Mouse (Mus musculus) forebrain, embryonic 10.5 days (tissue): Measurements from ENCODE around the gene Cbl. TPM values are rescaled to one million over a fixed set of nuclear protein-coding genes. Genes with fewer than 3 reads are reported as not detected.

ENCODE experiments used
- DNase-seq: peaks from one replicate; pipeline ENCODE4 v3.0.0-alpha.2; 2017; ENCODE audit warnings: low spot score; ENCODE audit errors: extremely low spot score
- H3K27ac ChIP-seq: fragments of 300-500 bp; sonication (generic); 2 replicates; pipeline ENCODE4 v1.5.1; 2016; ENCODE audit warnings: mild to moderate bottlenecking
- H3K27me3 ChIP-seq: fragments of 300-500 bp; sonication (generic); 2 replicates; pipeline ENCODE4 v1.6.1; 2016; ENCODE audit warnings: mild to moderate bottlenecking; ENCODE audit not compliant: poor library complexity, severe bottlenecking
- H3K36me3 ChIP-seq: fragments of 300-500 bp; sonication (generic); replicated peaks from 2 replicates; pipeline ENCODE4 v1.6.1; 2016; ENCODE audit warnings: mild to moderate bottlenecking, moderate library complexity
- H3K4me1 ChIP-seq: fragments of 300-500 bp; sonication (generic); 2 replicates; pipeline ENCODE4 v1.6.1; 2016
- H3K4me3 ChIP-seq: fragments of 300-500 bp; sonication (generic); 2 replicates; pipeline ENCODE4 v1.5.1; 2016; ENCODE audit warnings: mild to moderate bottlenecking, moderate library complexity
- H3K9me3 ChIP-seq: fragments of 300-500 bp; sonication (generic); 2 replicates; pipeline ENCODE4 v1.6.1; 2016; ENCODE audit warnings: mild to moderate bottlenecking, moderate library complexity
- WGBS: fragments of 180-500 bp; shearing (Covaris S2); methylation state at CpG from one replicate; pipeline ENCODE4 v1.1.7; 2016; 5-methylcytosine and 5-hydroxymethylcytosine counted together
- polyA plus RNA-seq: library from polyadenylated mRNA; unstranded; fragments of >200 nt; fragmentation: Nextera tagmentation; extraction: Ambion mirVana; gene quantifications from 2 replicates; pipeline ENCODE4 v1.2.1, GENCODE M21; 2016

Cbl gene
- polyA plus RNA-seq, 1 experiment from 2014 or later = 23.8 TPM

- 95% methylated on average over 4 of the region's 4 CpGs for WGBS
- peaks cover 61% of the 10 kb centered on the region for H3K36me3 ChIP-seq
- no peaks in the 10 kb centered on the region for H3K4me1 ChIP-seq
- DNase-seq = no peak
- no peak overlapping the region for H3K4me3 ChIP-seq
- no peaks in the 10 kb centered on the region for H3K9me3 ChIP-seq
- no peak overlapping the region for H3K27ac ChIP-seq
- H3K27me3 ChIP-seq = no peaks in the 10 kb centered on the region
These were observed 37.5 kb downstream of the Cbl start for GRCm38 (mm10) chr9:44196354-44196753.

- no peaks in the 10 kb centered on the region for H3K27me3 ChIP-seq
- WGBS = 91% methylated on average over 1 of the region's 1 CpGs
- H3K27ac ChIP-seq = no peak overlapping the region
- no peak overlapping the region for H3K4me3 ChIP-seq
- no peaks in the 10 kb centered on the region for H3K4me1 ChIP-seq
- peaks cover 40% of the 10 kb centered on the region for H3K36me3 ChIP-seq
- no peak for DNase-seq
- no peaks in the 10 kb centered on the region for H3K9me3 ChIP-seq
These were observed 39.8 kb downstream of the Cbl start for GRCm38 (mm10) chr9:44194000-44194399.

DNA sequence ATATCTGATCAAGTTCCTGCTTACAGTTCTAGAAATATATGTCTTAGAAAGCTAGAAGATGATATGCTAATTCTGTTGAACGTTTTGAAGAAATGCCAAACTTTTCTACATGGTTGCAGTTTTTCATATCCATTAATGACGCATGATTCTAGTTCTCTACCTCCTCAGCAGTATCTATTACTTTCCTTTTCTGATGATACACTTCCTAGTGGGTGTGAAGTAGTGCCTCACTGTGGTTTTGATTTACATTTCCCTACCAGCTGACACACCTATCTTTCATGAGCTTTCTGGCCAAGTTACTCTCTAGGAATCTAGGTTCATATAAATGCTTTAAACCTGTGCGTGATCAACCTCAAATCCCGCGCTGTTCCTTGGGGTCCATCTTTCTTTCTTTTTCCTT is 41.1 kb downstream of the Cbl start:
- H3K27me3 ChIP-seq = no peaks in the 10 kb centered on the region
- no peak overlapping the region for H3K27ac ChIP-seq
- WGBS = 95% methylated on average over 5 of the region's 5 CpGs
- H3K36me3 ChIP-seq = peaks cover 28% of the 10 kb centered on the region
- no peaks in the 10 kb centered on the region for H3K9me3 ChIP-seq
- no peak overlapping the region for H3K4me3 ChIP-seq
- no peak for DNase-seq
- no peaks in the 10 kb centered on the region for H3K4me1 ChIP-seq

DNA sequence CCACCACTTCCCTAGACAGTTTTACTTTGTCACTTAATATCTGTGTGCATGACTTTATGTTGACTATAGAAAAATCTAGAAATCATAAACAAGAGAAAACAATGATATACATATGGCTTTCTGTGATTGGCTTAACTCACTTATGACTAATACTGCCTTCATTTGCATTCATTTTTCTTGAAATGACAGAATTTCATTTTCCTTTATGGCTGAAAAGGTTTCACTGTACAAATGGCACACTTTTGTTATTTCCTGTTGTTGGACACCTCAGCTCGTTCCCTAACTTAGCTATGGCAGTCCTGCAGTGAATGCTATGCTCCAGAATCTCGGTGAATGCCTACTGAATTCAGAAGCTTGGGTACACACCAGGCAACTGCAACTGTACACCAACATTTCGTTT is 41.5 kb downstream of the Cbl start:
- no peaks in the 10 kb centered on the region for H3K27me3 ChIP-seq
- no peaks in the 10 kb centered on the region for H3K4me1 ChIP-seq
- no peak overlapping the region for H3K27ac ChIP-seq
- H3K4me3 ChIP-seq = no peak overlapping the region
- 91% methylated on average over 3 of the region's 3 CpGs for WGBS
- no peaks in the 10 kb centered on the region for H3K9me3 ChIP-seq
- no peak for DNase-seq
- peaks cover 23% of the 10 kb centered on the region for H3K36me3 ChIP-seq

- H3K36me3 ChIP-seq = peaks cover 15% of the 10 kb centered on the region
- WGBS = 84% methylated on average over 3 of the region's 3 CpGs
- no peaks in the 10 kb centered on the region for H3K27me3 ChIP-seq
- H3K4me1 ChIP-seq = no peaks in the 10 kb centered on the region
- H3K9me3 ChIP-seq = no peaks in the 10 kb centered on the region
- DNase-seq = no peak
- H3K27ac ChIP-seq = no peak overlapping the region
- H3K4me3 ChIP-seq = no peak overlapping the region
These were observed 42.7 kb downstream of the Cbl start for GRCm38 (mm10) chr9:44191166-44191565.

DNA sequence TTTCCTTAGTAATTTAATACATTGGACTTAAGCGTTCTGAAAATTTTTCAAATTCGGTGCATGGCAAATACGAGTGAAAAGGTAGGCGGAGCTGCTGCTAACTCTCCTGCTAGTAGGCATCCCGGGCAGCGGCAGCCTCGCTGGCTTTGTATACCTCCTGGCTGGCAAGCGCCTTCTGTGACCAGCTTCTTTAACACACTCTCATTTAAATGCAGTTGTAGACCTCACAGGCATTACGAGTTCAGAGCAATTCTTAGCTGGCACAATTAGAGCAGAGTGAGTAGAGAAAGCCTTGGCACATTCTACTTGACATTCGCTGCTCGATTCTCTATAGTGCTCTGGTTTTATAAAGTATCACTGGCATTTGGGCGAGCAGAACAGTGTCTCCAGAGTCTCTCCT is 45.6 kb downstream of the Cbl start:
- H3K9me3 ChIP-seq = no peaks in the 10 kb centered on the region
- H3K4me1 ChIP-seq = peaks cover 5% of the 10 kb centered on the region
- WGBS = 86% methylated on average over 12 of the region's 12 CpGs
- H3K36me3 ChIP-seq = peaks cover 9% of the 10 kb centered on the region
- no peak for DNase-seq
- H3K27ac ChIP-seq = no peak overlapping the region
- no peak overlapping the region for H3K4me3 ChIP-seq
- no peaks in the 10 kb centered on the region for H3K27me3 ChIP-seq

DNA sequence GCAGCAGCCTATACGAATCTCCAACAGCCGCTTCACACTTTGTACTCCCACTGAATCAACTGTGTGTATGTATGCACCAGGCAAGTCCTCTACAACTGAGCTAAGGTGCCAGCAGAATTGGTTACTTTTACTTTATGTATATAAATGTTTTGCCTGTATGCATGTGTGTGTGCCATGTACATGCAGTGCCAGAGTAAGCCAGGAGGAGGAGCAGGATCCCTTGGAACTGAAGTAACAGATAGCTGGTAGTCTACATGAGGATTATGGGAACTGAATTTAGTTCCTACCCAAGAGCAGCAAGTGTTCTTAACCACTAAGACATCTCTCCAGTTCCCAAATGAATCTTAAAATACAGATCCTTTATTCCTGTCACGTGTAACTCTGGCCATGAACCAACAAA is 51.6 kb downstream of the Cbl start:
- H3K36me3 ChIP-seq = peaks cover 35% of the 10 kb centered on the region
- H3K27ac ChIP-seq = no peak overlapping the region
- H3K27me3 ChIP-seq = no peaks in the 10 kb centered on the region
- peaks cover 18% of the 10 kb centered on the region; the same call in 1 of the 2 replicates for H3K9me3 ChIP-seq
- no peak for DNase-seq
- no peak overlapping the region for H3K4me3 ChIP-seq
- 98% methylated on average over 3 of the region's 3 CpGs for WGBS
- H3K4me1 ChIP-seq = peaks cover 5% of the 10 kb centered on the region

- Histone ChIP-seq H3K36me3 (peaks cover 35% of the 10 kb centered on the region), H3K27ac (no peak overlapping the region), H3K4me3 (no peak overlapping the region), H3K9me3 (peaks cover 18% of the 10 kb centered on the region; the same call in 1 of the 2 replicates), H3K27me3 (no peaks in the 10 kb centered on the region), H3K4me1 (peaks cover 5% of the 10 kb centered on the region)
- no peak for DNase-seq
- WGBS = 93% methylated on average over 5 of the region's 5 CpGs
These were observed 52.3 kb downstream of the Cbl start for GRCm38 (mm10) chr9:44181537-44181936.

GRCm38 (mm10) chr9:44178811-44179210 is 55.0 kb downstream of the Cbl start:
- peaks cover 26% of the 10 kb centered on the region for H3K36me3 ChIP-seq
- no peaks in the 10 kb centered on the region for H3K27me3 ChIP-seq
- no peak for DNase-seq
- H3K27ac ChIP-seq = no peak overlapping the region
- H3K9me3 ChIP-seq = peaks cover 18% of the 10 kb centered on the region; the same call in 1 of the 2 replicates
- 95% methylated on average over 12 of the region's 12 CpGs for WGBS
- H3K4me3 ChIP-seq = no peak overlapping the region
- no peaks in the 10 kb centered on the region for H3K4me1 ChIP-seq

GRCm38 (mm10) chr9:44178389-44178788 is 55.5 kb downstream of the Cbl start:
- no peaks in the 10 kb centered on the region for H3K4me1 ChIP-seq
- WGBS = 82% methylated on average over 14 of the region's 14 CpGs
- H3K27me3 ChIP-seq = no peaks in the 10 kb centered on the region
- no peak overlapping the region for H3K4me3 ChIP-seq
- H3K9me3 ChIP-seq = peaks cover 18% of the 10 kb centered on the region; the same call in 1 of the 2 replicates
- H3K36me3 ChIP-seq = peaks cover 28% of the 10 kb centered on the region
- no peak for DNase-seq
- H3K27ac ChIP-seq = no peak overlapping the region

GRCm38 (mm10) chr9:44177405-44177804 is 56.4 kb downstream of the Cbl start:
- H3K36me3 ChIP-seq = peaks cover 38% of the 10 kb centered on the region
- peaks cover 18% of the 10 kb centered on the region; the same call in 1 of the 2 replicates for H3K9me3 ChIP-seq
- H3K4me1 ChIP-seq = no peaks in the 10 kb centered on the region
- 89% methylated on average over 2 of the region's 2 CpGs for WGBS
- no peak overlapping the region for H3K27ac ChIP-seq
- H3K4me3 ChIP-seq = no peak overlapping the region
- no peak for DNase-seq
- no peaks in the 10 kb centered on the region for H3K27me3 ChIP-seq

DNA sequence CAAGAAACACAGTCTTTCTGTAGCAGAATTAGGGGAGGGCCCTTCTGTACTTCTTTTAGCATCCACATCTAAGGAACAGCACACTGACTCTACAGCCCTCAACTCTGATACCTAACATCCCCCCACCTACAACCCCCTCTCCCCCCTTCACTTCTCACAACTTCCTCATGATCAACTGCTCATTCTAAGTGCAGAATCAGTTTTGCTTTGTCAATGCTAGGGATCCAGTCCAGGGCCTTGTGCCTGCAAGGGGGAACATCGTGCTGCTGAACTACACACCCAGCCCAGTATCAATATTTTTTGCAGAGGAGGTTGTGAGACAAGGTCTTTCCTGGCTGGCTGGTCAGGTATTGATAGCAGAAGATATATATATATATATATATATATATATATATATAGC is 57.9 kb downstream of the Cbl start:
- no peak overlapping the region for H3K27ac ChIP-seq
- H3K4me3 ChIP-seq = no peak overlapping the region
- peaks cover 18% of the 10 kb centered on the region; the same call in 1 of the 2 replicates for H3K9me3 ChIP-seq
- H3K4me1 ChIP-seq = no peaks in the 10 kb centered on the region
- peaks cover 51% of the 10 kb centered on the region for H3K36me3 ChIP-seq
- DNase-seq = no peak
- H3K27me3 ChIP-seq = no peaks in the 10 kb centered on the region
- WGBS = 95% methylated on average over 1 of the region's 1 CpGs

- Histone ChIP-seq H3K9me3 (peaks cover 16% of the 10 kb centered on the region; the same call in 1 of the 2 replicates), H3K4me1 (no peaks in the 10 kb centered on the region), H3K27me3 (no peaks in the 10 kb centered on the region), H3K4me3 (no peak overlapping the region), H3K27ac (no peak overlapping the region), H3K36me3 (peaks cover 53% of the 10 kb centered on the region)
- WGBS = 90% methylated on average over 6 of the region's 6 CpGs
- DNase-seq = no peak
These were observed 58.3 kb downstream of the Cbl start for GRCm38 (mm10) chr9:44175556-44175955.

- Histone ChIP-seq H3K4me3 (no peak overlapping the region), H3K27ac (no peak overlapping the region), H3K9me3 (no peaks in the 10 kb centered on the region), H3K36me3 (peaks cover 76% of the 10 kb centered on the region), H3K4me1 (no peaks in the 10 kb centered on the region), H3K27me3 (no peaks in the 10 kb centered on the region)
- 91% methylated on average over 3 of the region's 3 CpGs for WGBS
- DNase-seq = no peak
These were observed 63.1 kb downstream of the Cbl start for GRCm38 (mm10) chr9:44170691-44171151.
